Mouse (Mus musculus): Measurements from ENCODE around the gene Gramd1b.

Gramd1b gene

DNA sequence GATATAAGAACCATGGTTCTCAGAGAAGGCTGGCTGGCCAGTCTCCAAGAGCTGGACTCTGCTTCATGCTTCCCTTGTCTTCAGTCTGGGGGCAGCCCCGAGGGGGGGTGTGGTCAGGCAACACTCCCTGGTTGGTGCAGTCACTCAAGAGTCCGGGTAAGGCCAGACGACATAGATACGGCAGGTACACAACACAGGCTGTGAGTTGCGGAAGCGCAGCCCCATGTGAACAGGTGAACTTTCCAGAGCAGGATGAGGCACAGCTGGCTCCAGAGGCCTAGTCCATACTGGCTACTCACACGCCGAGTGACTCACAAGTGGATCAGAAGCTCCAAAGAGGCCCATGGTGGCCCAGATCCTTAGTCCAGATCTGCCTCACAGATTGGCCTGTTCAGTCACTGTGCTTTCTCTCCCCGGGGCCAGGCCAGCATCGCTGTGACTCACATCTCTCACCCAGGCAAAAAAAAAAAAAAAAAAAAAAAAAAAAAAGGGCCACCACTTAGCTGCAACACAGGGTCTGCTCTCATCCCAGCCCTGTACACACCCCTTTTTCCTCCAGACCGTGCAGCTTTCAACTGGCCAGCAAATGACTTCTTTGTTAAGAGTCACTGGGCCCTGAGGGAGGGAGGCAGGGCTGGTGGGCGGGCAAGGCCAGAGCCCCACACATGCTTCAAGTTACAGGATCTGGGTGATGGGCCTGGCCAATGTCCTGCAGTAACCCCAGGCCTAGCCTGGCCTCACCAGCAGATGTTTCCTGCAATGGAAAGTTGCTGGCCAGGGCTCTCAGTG lies 210.1 kb downstream of the Gramd1b start:
- DNase-seq (ENCODE audit: low read depth in 2 of 2, low spot score in 2 of 2): no peak

GRCm38 (mm10) chr9:40320405-40320804 lies 210.8 kb downstream of the Gramd1b start:
- no peak for DNase-seq (ENCODE audit: low read depth in 2 of 2, low spot score in 2 of 2)

GRCm38 (mm10) chr9:40318771-40319170 lies 212.4 kb downstream of the Gramd1b start:
- DNase-seq (ENCODE audit: low read depth in 2 of 2, low spot score in 2 of 2): no peak

GRCm38 (mm10) chr9:40317735-40318134 lies 213.4 kb downstream of the Gramd1b start:
- no peak for DNase-seq (ENCODE audit: low read depth in 2 of 2, low spot score in 2 of 2)

GRCm38 (mm10) chr9:40316865-40317660 lies 214.1 kb downstream of the Gramd1b start:
- no peak for DNase-seq (ENCODE audit: low read depth in 2 of 2, low spot score in 2 of 2)

- no peak for DNase-seq (ENCODE audit: low read depth in 2 of 2, low spot score in 2 of 2)
These were observed 219.4 kb downstream of the Gramd1b start for GRCm38 (mm10) chr9:40311813-40312212.

- no peak for DNase-seq (ENCODE audit: low read depth in 2 of 2, low spot score in 2 of 2)
These were observed 221.3 kb downstream of the Gramd1b start for GRCm38 (mm10) chr9:40309876-40310275.

DNA sequence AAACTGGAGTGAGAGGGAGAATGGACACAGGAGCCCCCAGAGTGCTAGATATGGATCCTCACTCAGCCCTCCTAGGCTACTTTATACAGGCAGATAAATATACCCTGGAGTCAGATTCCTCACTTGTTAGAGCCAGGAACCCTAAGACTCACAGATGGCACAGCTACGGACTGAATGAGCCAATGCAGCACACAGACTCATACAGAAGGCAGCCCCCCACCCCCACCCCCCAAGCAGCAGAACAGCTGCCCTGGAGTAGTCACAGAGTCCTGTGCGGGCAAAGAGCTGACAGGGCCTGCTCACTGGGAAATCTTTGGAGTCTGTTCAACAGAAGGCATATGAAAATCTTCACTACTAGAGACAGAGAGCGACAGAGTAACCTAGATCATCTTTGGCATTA lies 223.9 kb downstream of the Gramd1b start:
- DNase-seq (ENCODE audit: low read depth in 2 of 2, low spot score in 2 of 2): no peak

- DNase-seq (ENCODE audit: low read depth in 2 of 2, low spot score in 2 of 2): no peak
These were observed 226.9 kb downstream of the Gramd1b start for GRCm38 (mm10) chr9:40304243-40304642.

GRCm38 (mm10) chr9:40302375-40302774 lies 228.8 kb downstream of the Gramd1b start:
- DNase-seq (ENCODE audit: low read depth in 2 of 2, low spot score in 2 of 2): no peak

- DNase-seq (ENCODE audit: low read depth in 2 of 2, low spot score in 2 of 2): no peak
These were observed 229.7 kb downstream of the Gramd1b start for GRCm38 (mm10) chr9:40301475-40301874.

DNA sequence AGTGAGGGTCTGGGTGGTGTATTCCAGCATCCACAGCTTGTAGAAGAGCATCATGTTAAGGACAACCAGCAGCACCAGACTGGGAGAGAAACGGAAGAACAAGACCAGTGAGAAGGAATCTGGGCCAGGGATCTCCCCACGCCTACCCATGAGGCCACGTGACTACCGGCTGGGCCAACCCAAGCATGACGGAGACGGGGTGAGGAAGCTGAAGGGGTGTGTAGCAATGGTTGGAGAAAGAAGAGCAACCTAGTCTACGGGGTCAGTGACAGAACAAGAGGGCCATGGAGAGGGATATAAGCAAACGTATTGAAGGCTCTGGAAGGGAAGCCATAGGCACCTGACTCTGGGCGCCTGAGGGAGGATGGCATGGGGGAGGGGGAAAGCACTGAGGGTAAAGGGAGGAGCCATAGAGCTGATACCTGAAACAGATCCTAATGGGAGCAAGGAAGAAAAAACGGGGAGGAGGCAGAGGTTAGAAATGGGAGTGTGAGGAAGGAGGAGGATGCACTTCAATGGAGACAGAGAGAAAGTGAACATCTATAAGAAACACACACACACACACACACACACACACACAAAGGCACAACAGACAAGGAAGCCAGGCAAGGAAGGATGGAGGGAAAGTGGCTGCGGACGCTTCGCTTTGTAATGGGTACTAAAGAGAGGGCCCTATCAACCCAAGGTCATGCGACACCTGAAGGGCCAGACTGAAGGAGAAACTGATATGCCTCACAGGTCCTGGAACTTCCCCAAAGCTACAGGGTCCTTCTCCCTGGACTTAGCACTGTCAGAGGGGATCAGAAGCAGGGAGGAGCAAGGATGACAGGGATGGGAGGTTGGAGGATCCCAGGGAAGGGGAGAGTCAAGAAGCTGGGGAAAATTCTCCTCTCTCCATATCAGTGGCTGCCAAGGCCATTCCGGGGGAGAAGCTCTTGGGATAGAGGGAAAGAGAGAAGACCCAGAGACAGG lies 230.9 kb downstream of the Gramd1b start:
- no peak for DNase-seq (ENCODE audit: low read depth in 2 of 2, low spot score in 2 of 2)

GRCm38 (mm10) chr9:40299323-40299722 lies 231.9 kb downstream of the Gramd1b start:
- DNase-seq (ENCODE audit: low read depth in 2 of 2, low spot score in 2 of 2): no peak

DNA sequence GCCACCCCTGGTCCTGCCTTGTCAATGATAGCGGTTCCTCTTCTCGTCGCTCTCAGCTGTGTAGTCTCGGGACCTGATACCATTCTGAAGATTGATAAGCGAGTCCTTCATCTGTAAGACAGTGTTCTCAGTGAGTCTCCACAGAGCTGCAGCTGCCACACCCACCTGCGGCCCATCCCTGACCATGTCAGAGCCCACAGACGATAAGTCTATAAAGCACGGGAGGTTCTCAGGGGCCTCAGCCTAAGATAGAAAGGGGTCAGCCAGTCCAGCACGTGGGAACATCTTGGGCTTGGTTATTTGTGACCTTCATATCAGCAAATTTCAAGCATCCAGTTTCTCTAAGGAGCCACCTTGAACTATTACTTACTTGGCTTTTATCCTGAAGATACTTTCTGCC lies 233.2 kb downstream of the Gramd1b start:
- no peak for DNase-seq (ENCODE audit: low read depth in 2 of 2, low spot score in 2 of 2)

DNA sequence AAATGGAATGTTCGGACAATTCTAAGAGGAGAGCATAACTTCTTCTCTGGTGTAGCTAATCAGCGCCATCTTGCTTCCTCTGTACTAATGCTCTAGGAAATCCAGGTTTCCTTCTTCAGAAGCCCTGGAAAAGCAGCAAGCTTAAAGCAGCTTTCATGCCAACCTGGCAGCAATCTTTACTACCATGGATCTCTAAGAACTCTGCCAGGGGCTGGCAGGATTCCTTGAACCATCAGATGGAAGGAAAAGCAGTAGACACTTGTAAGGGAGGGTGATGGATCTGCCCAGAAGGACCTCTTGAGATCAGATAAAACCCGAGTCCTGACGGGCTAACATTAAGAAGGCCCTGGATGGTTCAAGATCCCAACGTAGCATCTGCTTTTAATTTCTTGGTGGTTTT lies 234.9 kb downstream of the Gramd1b start:
- DNase-seq (ENCODE audit: low read depth in 2 of 2, low spot score in 2 of 2): no peak

DNA sequence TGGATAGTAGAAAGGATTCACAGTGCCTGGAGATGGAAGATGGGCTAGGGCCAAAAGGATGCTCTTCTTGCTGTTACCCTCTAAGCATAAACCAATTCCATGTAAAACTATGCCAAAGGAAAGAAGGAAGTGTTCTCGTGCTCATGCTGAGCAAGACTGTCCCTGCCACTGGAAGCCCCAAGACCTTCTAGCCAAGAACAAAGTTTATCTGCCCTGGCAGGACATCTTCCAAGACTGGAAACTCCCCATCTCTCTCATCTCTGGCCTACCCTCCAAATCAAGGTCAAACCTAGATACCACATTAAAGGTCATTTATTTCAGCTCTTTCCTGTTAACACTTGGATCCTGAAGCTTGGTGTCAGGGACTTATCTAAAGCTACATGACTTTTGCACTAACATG lies 236.3 kb downstream of the Gramd1b start:
- no peak for DNase-seq (ENCODE audit: low read depth in 2 of 2, low spot score in 2 of 2)

DNA sequence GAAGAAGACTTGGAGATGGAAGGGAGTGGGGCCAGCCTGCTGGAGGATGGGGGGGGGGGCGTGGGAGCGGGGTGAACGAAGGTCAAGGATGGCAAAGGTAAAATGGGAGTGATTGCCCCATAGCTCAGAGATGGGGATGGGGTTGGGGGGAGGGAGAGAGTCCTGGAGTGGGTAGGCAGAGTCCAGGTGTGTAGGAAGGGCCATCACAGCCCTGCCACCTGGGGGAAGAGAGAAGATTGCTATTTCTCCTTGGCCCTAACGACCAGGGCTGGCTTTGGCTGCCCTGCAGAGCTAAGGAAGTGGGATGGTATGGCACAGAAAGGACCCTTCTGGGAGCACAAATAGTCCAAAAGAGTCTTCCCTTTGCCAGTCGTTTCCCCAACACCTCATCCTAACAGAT lies 237.0 kb downstream of the Gramd1b start:
- DNase-seq (ENCODE audit: low read depth in 2 of 2, low spot score in 2 of 2): no peak

DNA sequence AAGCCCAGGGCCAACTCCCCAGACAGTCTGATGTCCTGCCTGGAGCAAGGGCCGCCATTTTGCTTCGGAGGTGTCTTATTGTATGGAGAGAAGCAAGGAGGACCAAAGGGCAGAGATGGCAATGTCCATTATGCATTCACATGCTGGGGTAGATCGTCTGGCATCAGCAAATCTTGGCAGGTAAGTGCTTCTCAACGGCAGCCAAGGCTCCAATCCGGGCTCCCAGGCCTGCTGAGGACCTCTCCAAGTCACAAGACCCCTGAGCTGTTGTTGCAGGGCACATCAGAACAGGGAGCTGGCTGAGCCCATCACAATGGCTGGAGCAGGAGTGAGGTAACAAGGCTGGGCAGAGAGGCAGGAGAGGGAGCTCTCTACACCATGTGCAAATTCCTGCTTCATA lies 237.4 kb downstream of the Gramd1b start:
- DNase-seq (ENCODE audit: low read depth in 2 of 2, low spot score in 2 of 2): no peak

DNA sequence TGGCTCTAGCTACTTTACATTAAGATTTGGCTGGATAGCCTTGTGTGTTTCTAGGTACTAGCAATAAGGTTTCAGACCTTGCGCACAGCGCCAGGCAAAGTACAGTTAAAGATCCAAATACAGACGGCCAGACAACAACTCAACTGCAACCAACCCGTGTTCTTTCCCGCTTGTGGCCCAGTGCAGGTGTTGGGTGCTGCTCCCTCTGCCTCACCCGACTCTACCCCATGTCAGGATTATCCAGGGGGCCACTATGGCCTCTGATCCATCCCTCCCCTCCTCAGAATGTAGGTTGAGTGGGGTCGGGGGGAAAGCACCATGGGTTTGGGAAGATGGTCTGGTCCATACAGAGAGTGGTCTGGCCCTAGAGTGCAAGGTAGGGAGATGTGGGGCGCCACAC lies 237.9 kb downstream of the Gramd1b start:
- DNase-seq (ENCODE audit: low read depth in 2 of 2, low spot score in 2 of 2): no peak

DNA sequence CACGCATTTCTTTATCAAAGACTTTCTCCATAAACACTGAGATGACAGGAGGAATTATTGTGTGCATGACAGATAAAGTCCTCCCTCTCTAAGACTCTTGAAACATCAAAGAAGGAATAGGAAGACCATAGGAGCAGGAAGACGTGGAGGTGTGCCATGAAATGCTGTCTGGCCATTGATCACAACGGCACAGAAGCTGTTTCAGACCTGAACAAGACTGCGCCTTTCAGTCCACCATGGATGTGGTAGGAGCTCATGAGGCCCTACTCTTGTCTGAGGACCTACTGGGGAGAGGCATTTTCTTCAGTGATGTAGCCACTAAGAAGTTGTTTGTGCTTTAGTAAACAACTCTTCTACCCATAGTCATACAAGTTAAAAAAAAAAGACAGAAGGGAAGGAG lies 238.7 kb downstream of the Gramd1b start:
- no peak for DNase-seq (ENCODE audit: low read depth in 2 of 2, low spot score in 2 of 2)

- DNase-seq (ENCODE audit: low read depth in 2 of 2, low spot score in 2 of 2): no peak
These were observed 248.2 kb downstream of the Gramd1b start for GRCm38 (mm10) chr9:40282968-40283367.

All from CD8-positive naive resting alpha-beta T cell, adult 2 months (primary cell).